Mouse (Mus musculus) liver, embryonic 14.5 days (tissue): Measurements from ENCODE around the gene Rfx4. TPM values are rescaled to one million over a fixed set of nuclear protein-coding genes. Genes with fewer than 3 reads are reported as not detected.
A peak's percentile ranks its signal among the peaks of the same experiment; 100 is the strongest.

Experiments
- ATAC-seq: fragments of 200-750 bp; cut with Nextera tagmentation; 2 replicates; pipeline ENCODE4 v1.8.0; 2017; ENCODE audit warnings: moderate number of reproducible peaks, mild to moderate bottlenecking, moderate library complexity; ENCODE audit not compliant: insufficient read depth
- DNase-seq, 3 experiments: peaks; one replicate each; pipeline ENCODE4 v3.0.0-alpha.2; 2012 to 2013; ENCODE audit warnings: low read depth in 3 of 3, low spot score in 3 of 3
- H3K27ac ChIP-seq: fragments of 300-500 bp; sonication (generic); 2 replicates; pipeline ENCODE4 v1.5.1; 2014; ENCODE audit warnings: moderate library complexity, mild to moderate bottlenecking, control low read depth, inconsistent platforms
- H3K27me3 ChIP-seq: fragments of 300-500 bp; sonication (generic); 2 replicates; pipeline ENCODE4 v1.6.1; 2014; ENCODE audit warnings: mild to moderate bottlenecking, low read length, moderate library complexity; ENCODE audit not compliant: control insufficient read depth, insufficient read depth
- H3K36me3 ChIP-seq: fragments of 300-500 bp; sonication (generic); replicated peaks from 2 replicates; pipeline ENCODE4 v1.6.1; 2014; ENCODE audit warnings: low read depth; ENCODE audit not compliant: control insufficient read depth, insufficient read depth
- H3K4me1 ChIP-seq, 2 experiments: fragments of 200-500 bp in 1 of 2; fragments of 300-500 bp in 1 of 2; sonication (generic) in 1 of 2; replicated peaks; 2 replicates each; pipeline ENCODE4 v1.6.1; 2012 to 2014; ENCODE audit warnings: antibody characterized with exemption in 1 of 2, inconsistent platforms in 1 of 2, low read length in 1 of 2; ENCODE audit not compliant: control insufficient read depth in 2 of 2, insufficient read depth in 2 of 2
- H3K4me2 ChIP-seq: fragments of 300-500 bp; sonication (generic); 2 replicates; pipeline ENCODE4 v1.6.1; 2014; ENCODE audit warnings: low read depth, mild to moderate bottlenecking, control low read depth, moderate library complexity
- H3K4me3 ChIP-seq, 2 experiments: fragments of 200-500 bp in 1 of 2; fragments of 300-500 bp in 1 of 2; sonication (generic) in 1 of 2; 2 replicates each; pipeline ENCODE4 v1.5.1; 2012 to 2014; ENCODE audit warnings: low read depth in 2 of 2, low read length in 2 of 2, mild to moderate bottlenecking in 2 of 2, control low read depth in 1 of 2, inconsistent platforms in 1 of 2, moderate library complexity in 1 of 2; ENCODE audit not compliant: insufficient read depth in 1 of 2
- H3K9ac ChIP-seq: fragments of 300-500 bp; sonication (generic); replicated peaks from 2 replicates; pipeline ENCODE4 v1.6.1; 2014; ENCODE audit warnings: mild to moderate bottlenecking, control low read depth, moderate library complexity
- H3K9me3 ChIP-seq: fragments of 300-500 bp; sonication (generic); 2 replicates; pipeline ENCODE4 v1.6.1; 2016; ENCODE audit warnings: low read length, mixed read lengths; ENCODE audit not compliant: control insufficient read depth
- CTCF ChIP-seq: IDR thresholded peaks from 2 replicates; pipeline ENCODE4 v1.5.1; 2016; ENCODE audit warnings: antibody characterized with exemption, low read depth, control low read depth
- EP300 ChIP-seq: IDR thresholded peaks from 2 replicates; pipeline ENCODE4 v1.6.1; 2016; ENCODE audit warnings: antibody characterized with exemption, low read depth
- WGBS: fragments of 180-500 bp; shearing (Covaris S2); extraction: QIAGEN DNeasy Blood & Tissue Kit; methylation state at CpG from one replicate; pipeline ENCODE4 v1.1.7; 2014; ENCODE audit not compliant: insufficient replicate concordance; 5-methylcytosine and 5-hydroxymethylcytosine counted together
- polyA plus RNA-seq, 2 experiments: library from polyadenylated mRNA; depleted of rRNA in 1 of 2; stranded (reverse) in 1 of 2; unstranded in 1 of 2; fragments of >200 nt; fragmentation: Nextera tagmentation in 1 of 2; extraction: Ambion mirVana in 1 of 2; gene quantifications; 2 replicates each; pipeline versions ENCODE4 v1.2.1 to v1.2.3; 2012 to 2014

Gene Rfx4
- polyA plus RNA-seq (2012; rRNA removed), result 0.04 TPM in 1 of 2 replicates, not detected in the other
- not detected in 2 replicates for polyA plus RNA-seq (2014; fragmentation: Nextera tagmentation; extraction: Ambion mirVana)

GRCm38 (mm10) chr10:84755786-84756203, at the start of gene Rfx4:
Gene Rfx4 (plus strand): TSS chr10:84756062.
- H3K36me3 ChIP-seq, result no peaks in the 10 kb centered on the region
- H3K4me3 ChIP-seq, result 0 out of 4 replicates have a peak within 1 kb of the TSS, but pooled peaks of 1 of the 2 experiments have one; percentile 8
- no peak for DNase-seq
- no peaks in the 10 kb centered on the region for H3K4me1 ChIP-seq
- WGBS, result 2% methylated on average over 24 of the region's 24 CpGs
- no peak within 1 kb of the TSS for H3K27ac ChIP-seq
- peak within 1 kb of the TSS; percentile 31; the same call in 1 of the 2 replicates for H3K4me2 ChIP-seq
- ATAC-seq, result no peak
- TF ChIP-seq EP300 (no peak), CTCF (no peak)
- no peaks in the 10 kb centered on the region for H3K9me3 ChIP-seq
- peaks cover 81% of the 10 kb centered on the region for H3K27me3 ChIP-seq
- no peak within 1 kb of the TSS for H3K9ac ChIP-seq

DNA sequence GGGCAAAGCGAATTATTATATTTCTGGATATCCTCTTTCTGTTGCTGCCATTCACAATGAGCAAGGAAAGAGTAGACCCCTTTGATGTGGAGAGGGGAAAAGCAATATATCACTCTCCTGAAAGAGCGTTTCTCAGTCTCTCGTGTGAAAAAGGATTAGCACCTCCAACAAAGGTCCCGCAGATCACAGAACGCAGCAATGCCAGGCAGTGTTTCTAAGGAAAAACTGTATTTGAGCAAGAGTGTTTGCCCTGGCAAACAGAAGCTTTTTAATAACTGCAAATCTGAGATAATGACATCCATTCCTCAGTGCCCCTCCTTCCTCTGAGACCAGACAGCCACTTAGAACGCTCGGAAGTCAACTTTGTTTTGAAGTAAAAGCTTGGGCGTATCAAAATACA, 49.3 kb upstream of the Rfx4 start:
- Histone ChIP-seq H3K36me3 (no peaks in the 10 kb centered on the region), H3K9me3 (no peaks in the 10 kb centered on the region), H3K9ac (no peak overlapping the region), H3K4me2 (no peak overlapping the region), H3K4me1 (peaks cover 8 to 10% of the 10 kb centered on the region in 2 experiments), H3K4me3 (no peak overlapping the region), H3K27ac (no peak overlapping the region), H3K27me3 (no peaks in the 10 kb centered on the region)
- TF ChIP-seq CTCF, result no peak
- no peak for TF ChIP-seq EP300
- 78% methylated on average over 8 of the region's 8 CpGs for WGBS
- ATAC-seq (no peak), DNase-seq (no peak)

- no peak overlapping the region for H3K4me2 ChIP-seq
- DNase-seq (no peak), ATAC-seq (0 out of 2 replicates have a peak, but pooled peaks have one; percentile 28)
- no peak overlapping the region for H3K4me3 ChIP-seq
- no peak overlapping the region for H3K9ac ChIP-seq
- H3K36me3 ChIP-seq, result no peaks in the 10 kb centered on the region
- no peaks in the 10 kb centered on the region for H3K27me3 ChIP-seq
- TF ChIP-seq EP300 (no peak), CTCF (no peak)
- no peak overlapping the region for H3K27ac ChIP-seq
- peaks cover 1 to 3% of the 10 kb centered on the region in 2 experiments for H3K4me1 ChIP-seq
- H3K9me3 ChIP-seq, result no peaks in the 10 kb centered on the region
- WGBS, result 57% methylated on average over 6 of the region's 6 CpGs
Measured at GRCm38 (mm10) chr10:84707226-84707625, 48.6 kb upstream of the Rfx4 start.

DNA sequence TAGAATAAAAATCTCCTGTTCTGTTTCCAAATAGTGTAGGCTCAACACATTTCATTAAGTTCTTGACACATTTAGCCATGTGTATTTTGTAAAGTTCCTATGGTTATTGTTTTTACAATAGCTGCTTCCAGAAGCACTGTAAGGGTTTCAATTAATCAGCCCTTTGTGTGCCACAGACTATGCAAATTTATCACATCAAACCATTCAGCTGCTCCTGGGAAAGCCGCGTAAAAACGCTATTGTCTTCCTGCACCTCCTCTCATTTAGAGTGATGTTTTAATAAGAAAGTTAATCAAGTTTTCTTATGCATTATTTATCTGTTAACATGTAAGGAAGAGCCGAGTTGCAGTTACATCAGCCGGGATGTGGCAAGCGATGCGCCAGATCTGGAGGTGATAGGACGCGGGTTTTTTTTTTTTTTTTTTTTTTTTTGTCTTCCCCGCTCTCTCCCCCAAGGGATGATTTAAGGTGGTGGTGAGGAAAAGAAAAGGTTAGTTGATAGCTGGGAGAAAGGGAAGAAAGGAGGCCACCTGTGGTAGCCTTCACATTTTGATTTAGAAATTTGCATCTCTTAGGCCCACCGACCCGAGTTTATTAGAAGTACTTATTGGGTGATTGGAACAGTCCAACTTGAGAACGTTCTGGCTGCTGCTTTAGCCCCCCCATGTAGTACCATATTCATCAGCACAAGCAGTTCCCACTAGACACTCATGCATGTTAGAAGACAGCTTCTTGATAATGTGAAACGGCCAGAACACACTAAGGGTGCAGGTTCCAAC, 47.9 kb upstream of the Rfx4 start:
- Histone ChIP-seq H3K4me3 (no peak overlapping the region), H3K27me3 (no peaks in the 10 kb centered on the region), H3K36me3 (no peaks in the 10 kb centered on the region), H3K9ac (no peak overlapping the region), H3K4me1 (peaks cover 0 to 2% of the 10 kb centered on the region in 2 experiments; a peak in 1 of 4 replicates), H3K4me2 (no peak overlapping the region), H3K27ac (no peak overlapping the region), H3K9me3 (no peaks in the 10 kb centered on the region)
- DNase-seq (no peak), ATAC-seq (no peak)
- 70% methylated on average over 14 of the region's 14 CpGs for WGBS
- no peak for TF ChIP-seq CTCF
- TF ChIP-seq EP300, result no peak

DNA sequence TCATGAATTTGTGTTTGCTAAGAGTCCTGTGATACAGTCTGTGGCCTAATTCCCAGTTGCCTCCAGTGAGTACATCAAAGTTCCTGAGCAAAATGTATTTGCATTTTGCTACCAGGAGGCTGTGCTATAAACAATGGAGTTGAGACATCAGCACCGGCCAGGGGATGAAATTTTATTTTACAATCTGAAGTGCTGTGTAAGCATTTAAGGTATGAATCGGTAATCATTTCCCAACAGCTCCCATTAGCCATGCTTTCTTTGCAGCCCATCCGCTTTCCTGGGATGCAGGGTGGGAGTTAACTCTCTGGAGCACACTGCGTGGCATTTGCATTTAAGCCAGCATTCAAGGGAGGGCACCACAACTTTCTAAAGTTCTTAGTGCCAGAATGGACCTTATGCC, 45.7 kb upstream of the Rfx4 start:
- Histone ChIP-seq H3K27me3 (no peaks in the 10 kb centered on the region), H3K9me3 (no peaks in the 10 kb centered on the region), H3K27ac (no peak overlapping the region), H3K9ac (no peak overlapping the region), H3K4me2 (no peak overlapping the region), H3K36me3 (no peaks in the 10 kb centered on the region), H3K4me3 (no peak overlapping the region), H3K4me1 (peaks cover 0 to 2% of the 10 kb centered on the region in 2 experiments; a peak in 1 of 4 replicates)
- DNase-seq (no peak), ATAC-seq (no peak)
- 66% methylated on average over 4 of the region's 4 CpGs for WGBS
- TF ChIP-seq EP300, result no peak
- no peak for TF ChIP-seq CTCF
